Mouse (Mus musculus) neural tube, embryonic 11.5 days (tissue): ENCODE results near the gene Tcf7. TPM values are rescaled to one million over a fixed set of nuclear protein-coding genes. Genes with fewer than 3 reads are reported as not detected.

ENCODE experiments used
- ATAC-seq: fragments of 200-750 bp; cut with Nextera tagmentation; 2 replicates; pipeline ENCODE4 v1.8.0; 2017; ENCODE audit warnings: moderate number of reproducible peaks, mild to moderate bottlenecking, moderate TSS enrichment, moderate library complexity; ENCODE audit not compliant: insufficient read depth, low FRiP score, low TSS enrichment
- DNase-seq: peaks from one replicate; pipeline ENCODE4 v3.0.0-alpha.2; 2015; ENCODE audit warnings: low spot score
- H3K27ac ChIP-seq: fragments of 300-500 bp; sonication (generic); 2 replicates; pipeline ENCODE4 v1.5.1; 2014; ENCODE audit warnings: low read depth, mild to moderate bottlenecking, low read length
- H3K27me3 ChIP-seq: fragments of 300-500 bp; sonication (generic); 2 replicates; pipeline ENCODE4 v1.6.1; 2014; ENCODE audit warnings: mild to moderate bottlenecking, low read length, mixed read lengths; ENCODE audit not compliant: control insufficient read depth, insufficient read depth
- H3K36me3 ChIP-seq: fragments of 300-500 bp; sonication (generic); 2 replicates; pipeline ENCODE4 v1.6.1; 2014; ENCODE audit warnings: mild to moderate bottlenecking, low read length, moderate library complexity, mixed read lengths; ENCODE audit not compliant: control insufficient read depth, insufficient read depth
- H3K4me1 ChIP-seq: fragments of 300-500 bp; sonication (generic); 2 replicates; pipeline ENCODE4 v1.6.1; 2014; ENCODE audit warnings: low read length, mixed read lengths; ENCODE audit not compliant: control insufficient read depth, insufficient read depth
- H3K4me2 ChIP-seq: fragments of 300-500 bp; sonication (generic); 2 replicates; pipeline ENCODE4 v1.6.1; 2014; ENCODE audit warnings: low read depth, mild to moderate bottlenecking, moderate library complexity
- H3K4me3 ChIP-seq: fragments of 300-500 bp; sonication (generic); 2 replicates; pipeline ENCODE4 v1.5.1; 2014; ENCODE audit warnings: low read depth, low read length
- H3K9ac ChIP-seq: fragments of 300-500 bp; sonication (generic); 2 replicates; pipeline ENCODE4 v1.6.1; 2014; ENCODE audit warnings: mild to moderate bottlenecking, low read length
- H3K9me3 ChIP-seq: fragments of 300-500 bp; sonication (generic); 2 replicates; pipeline ENCODE4 v1.6.1; 2016; ENCODE audit warnings: low read length; ENCODE audit not compliant: control insufficient read depth
- WGBS: fragments of 180-500 bp; shearing (Covaris S2); extraction: QIAGEN DNeasy Blood & Tissue Kit; methylation state at CpG from one replicate; pipeline ENCODE4 v1.1.7; 2014; 5-methylcytosine and 5-hydroxymethylcytosine counted together
- polyA plus RNA-seq: library from polyadenylated mRNA; unstranded; fragments of >200 nt; fragmentation: Nextera tagmentation; extraction: Ambion mirVana; gene quantifications from 2 replicates; pipeline ENCODE4 v1.2.1, GENCODE M21; 2014

Gene Tcf7
- polyA plus RNA-seq, 1 experiment from 2014 or later: 12.7 TPM

GRCm38 (mm10) chr11:52264871-52265270, 17.9 kb downstream of the Tcf7 start:
- ATAC-seq (no peak), DNase-seq (peak; percentile 3)
- 83% methylated on average over 7 of the region's 7 CpGs for WGBS
- no peak overlapping the region for H3K9ac ChIP-seq
- H3K9me3 ChIP-seq: no peaks in the 10 kb centered on the region
- H3K27ac ChIP-seq: no peak overlapping the region
- no peaks in the 10 kb centered on the region for H3K4me1 ChIP-seq
- no peaks in the 10 kb centered on the region for H3K36me3 ChIP-seq
- no peaks in the 10 kb centered on the region for H3K27me3 ChIP-seq
- no peak overlapping the region for H3K4me3 ChIP-seq
- no peak overlapping the region for H3K4me2 ChIP-seq

- DNase-seq (no peak), ATAC-seq (no peak)
- Histone ChIP-seq H3K4me2 (no peak overlapping the region), H3K9ac (no peak overlapping the region), H3K27me3 (no peaks in the 10 kb centered on the region), H3K4me3 (no peak overlapping the region), H3K4me1 (no peaks in the 10 kb centered on the region), H3K36me3 (no peaks in the 10 kb centered on the region), H3K9me3 (no peaks in the 10 kb centered on the region), H3K27ac (no peak overlapping the region)
- WGBS: 92% methylated on average over 11 of the region's 11 CpGs
Observed at GRCm38 (mm10) chr11:52262338-52262737, 20.5 kb downstream of the Tcf7 start.

DNA sequence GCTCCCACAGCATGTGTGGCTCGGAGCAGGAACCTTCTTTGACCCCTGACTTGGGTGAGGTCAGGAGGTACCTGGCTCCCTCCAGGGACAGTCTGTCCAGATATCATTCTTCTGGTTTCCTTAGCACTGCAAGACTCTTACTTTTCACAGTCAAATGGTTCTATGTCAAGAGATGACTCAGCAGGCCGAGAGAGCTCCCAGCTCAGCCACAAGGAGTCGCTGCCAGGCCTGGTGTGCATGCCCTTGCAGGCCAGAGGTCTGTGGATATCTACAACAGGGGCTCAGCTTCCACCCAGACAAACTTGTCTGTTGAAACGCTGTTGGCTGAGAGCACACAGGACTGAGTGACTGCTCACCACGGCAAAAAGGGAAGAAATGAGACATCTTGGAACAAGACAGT, 20.9 kb downstream of the Tcf7 start:
- no peak overlapping the region for H3K4me3 ChIP-seq
- no peak overlapping the region for H3K4me2 ChIP-seq
- H3K27ac ChIP-seq: no peak overlapping the region
- DNase-seq: peak; percentile 22
- H3K27me3 ChIP-seq: no peaks in the 10 kb centered on the region
- H3K36me3 ChIP-seq: no peaks in the 10 kb centered on the region
- WGBS: 63% methylated on average over 5 of the region's 5 CpGs
- ATAC-seq: no peak
- no peaks in the 10 kb centered on the region for H3K9me3 ChIP-seq
- no peak overlapping the region for H3K9ac ChIP-seq
- no peaks in the 10 kb centered on the region for H3K4me1 ChIP-seq

DNA sequence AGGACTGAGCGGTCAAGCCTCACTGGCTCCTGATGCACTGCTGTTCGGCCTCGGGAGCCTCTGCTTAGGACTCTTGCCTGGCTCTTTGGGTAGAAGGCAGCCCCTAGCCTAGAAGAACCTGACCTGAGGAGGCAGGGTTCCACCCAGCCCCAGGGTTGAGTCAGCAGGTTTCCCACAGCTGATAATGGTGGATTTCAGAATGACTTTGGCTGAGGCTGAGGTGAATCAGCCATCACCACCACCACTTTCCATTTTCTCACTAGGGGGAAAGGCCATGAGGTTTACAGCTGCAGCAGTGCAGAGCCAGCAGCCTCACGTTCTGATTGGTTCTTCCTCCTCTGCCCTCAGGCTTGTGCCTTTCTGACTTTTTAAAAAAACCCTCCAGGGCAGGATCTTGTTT, 21.9 kb downstream of the Tcf7 start:
- no peak for DNase-seq

DNA sequence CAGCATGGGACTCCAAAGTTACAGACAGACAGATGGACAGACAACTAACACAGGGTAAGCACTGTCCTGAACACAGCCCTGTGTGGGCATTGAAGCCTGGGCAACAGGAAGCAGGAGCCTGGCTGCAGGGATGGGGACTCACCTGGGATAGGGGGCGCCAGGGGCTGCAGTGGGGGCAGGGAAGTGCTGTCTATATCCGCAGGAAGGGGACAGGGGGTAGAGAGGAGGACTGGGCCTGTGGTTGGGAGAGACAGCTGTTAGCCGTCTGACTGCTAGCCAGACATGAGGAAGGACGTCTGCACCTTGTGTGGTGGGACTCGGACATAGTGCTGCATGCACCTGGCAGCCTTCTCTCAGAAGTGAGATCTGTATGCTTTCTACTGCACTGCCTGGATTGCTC, 24.1 kb downstream of the Tcf7 start:
- Histone ChIP-seq H3K9ac (no peak overlapping the region), H3K27ac (no peak overlapping the region), H3K4me1 (no peaks in the 10 kb centered on the region), H3K4me3 (no peak overlapping the region), H3K4me2 (no peak overlapping the region), H3K27me3 (no peaks in the 10 kb centered on the region), H3K36me3 (no peaks in the 10 kb centered on the region), H3K9me3 (no peaks in the 10 kb centered on the region)
- ATAC-seq (no peak), DNase-seq (no peak)
- WGBS: 68% methylated on average over 5 of the region's 5 CpGs

More for the DNA sequence above, 21.9 kb downstream of the Tcf7 start:
- Histone ChIP-seq H3K9me3 (no peaks in the 10 kb centered on the region), H3K4me3 (no peak overlapping the region), H3K4me1 (no peaks in the 10 kb centered on the region), H3K4me2 (no peak overlapping the region), H3K36me3 (no peaks in the 10 kb centered on the region), H3K27ac (no peak overlapping the region), H3K9ac (no peak overlapping the region), H3K27me3 (no peaks in the 10 kb centered on the region)
- no peak for ATAC-seq
- 85% methylated on average over 4 of the region's 4 CpGs for WGBS

DNA sequence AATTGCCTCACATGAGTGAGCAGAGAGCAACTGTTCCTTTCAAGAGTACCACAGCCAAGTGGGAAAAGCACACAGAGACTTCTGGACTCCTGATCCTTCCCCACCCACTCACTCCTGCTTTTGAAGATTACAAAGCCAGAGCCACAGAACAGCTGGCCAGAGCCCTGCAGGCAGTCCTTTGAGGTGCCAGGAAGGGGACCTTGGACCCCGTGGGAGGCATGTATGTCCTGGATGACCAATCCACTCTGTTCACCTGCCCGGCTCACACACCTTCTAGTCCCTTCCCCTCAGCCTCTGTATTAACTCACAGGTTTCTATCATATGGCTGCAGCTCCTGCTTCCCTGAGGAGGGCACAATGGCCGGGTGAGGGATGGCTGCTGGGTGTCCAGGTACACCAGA, 25.4 kb downstream of the Tcf7 start:
- Histone ChIP-seq H3K4me1 (no peaks in the 10 kb centered on the region), H3K36me3 (no peaks in the 10 kb centered on the region), H3K27me3 (no peaks in the 10 kb centered on the region), H3K9ac (no peak overlapping the region), H3K9me3 (no peaks in the 10 kb centered on the region), H3K4me2 (no peak overlapping the region), H3K27ac (no peak overlapping the region), H3K4me3 (no peak overlapping the region)
- DNase-seq (no peak), ATAC-seq (no peak)
- WGBS: 86% methylated on average over 3 of the region's 3 CpGs

DNA sequence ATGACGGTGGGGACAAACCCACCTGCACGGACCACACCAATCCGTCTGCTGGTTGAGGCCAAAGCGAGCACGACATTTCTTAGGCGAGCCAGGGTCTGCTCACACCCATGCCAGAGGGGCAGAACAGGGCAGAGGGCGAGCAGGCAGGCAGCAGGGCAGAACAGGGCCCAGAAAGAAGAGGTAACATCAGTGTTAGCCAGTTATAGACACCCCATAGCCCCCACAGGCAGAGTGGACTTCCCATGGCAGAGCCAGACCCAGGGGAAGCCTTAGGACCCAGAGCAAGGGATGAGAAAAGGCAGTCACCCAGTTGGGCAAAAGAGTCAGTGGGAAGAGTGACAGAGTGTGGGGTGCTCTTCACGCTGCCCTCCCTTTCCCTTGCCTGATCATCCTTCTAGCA, 27.7 kb downstream of the Tcf7 start:
- Histone ChIP-seq H3K4me3 (no peak overlapping the region), H3K4me2 (no peak overlapping the region), H3K27me3 (no peaks in the 10 kb centered on the region), H3K9ac (no peak overlapping the region), H3K4me1 (no peaks in the 10 kb centered on the region), H3K27ac (no peak overlapping the region), H3K36me3 (no peaks in the 10 kb centered on the region), H3K9me3 (no peaks in the 10 kb centered on the region)
- no peak for DNase-seq
- WGBS: 89% methylated on average over 8 of the region's 8 CpGs
- no peak for ATAC-seq

GRCm38 (mm10) chr11:52253674-52254375, 29.0 kb downstream of the Tcf7 start:
- peak; percentile 61 for DNase-seq
- ATAC-seq: no peak; the same call in 1 of the 2 replicates
- H3K4me1 ChIP-seq: no peaks in the 10 kb centered on the region
- WGBS: 73% methylated on average over 11 of the region's 11 CpGs
- no peak overlapping the region for H3K9ac ChIP-seq
- no peaks in the 10 kb centered on the region for H3K9me3 ChIP-seq
- H3K27me3 ChIP-seq: no peaks in the 10 kb centered on the region
- no peak overlapping the region for H3K27ac ChIP-seq
- H3K4me2 ChIP-seq: no peak overlapping the region
- H3K4me3 ChIP-seq: no peak overlapping the region
- H3K36me3 ChIP-seq: no peaks in the 10 kb centered on the region; the same call in 1 of the 2 replicates

DNA sequence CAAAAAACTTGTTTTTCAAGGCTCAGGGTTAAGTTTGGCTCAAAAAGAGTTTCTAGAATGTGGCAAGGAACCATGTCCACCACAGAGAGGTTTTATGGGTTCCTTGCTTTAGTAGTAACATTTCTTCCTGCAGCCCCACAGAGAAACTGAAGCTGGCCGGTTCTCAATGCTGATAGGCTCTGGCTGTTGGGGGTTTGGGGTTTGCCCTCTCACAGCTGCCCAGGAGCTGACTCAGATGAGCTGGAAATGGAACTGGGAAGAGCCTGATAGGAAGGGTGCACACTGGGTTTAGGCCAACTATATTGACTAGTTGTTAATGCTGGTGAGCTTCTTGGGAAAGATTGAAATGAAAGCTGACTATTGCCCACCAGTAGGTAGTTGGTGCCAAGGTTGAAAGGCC, 30.1 kb downstream of the Tcf7 start:
- Histone ChIP-seq H3K9me3 (no peaks in the 10 kb centered on the region), H3K4me3 (no peak overlapping the region), H3K4me1 (no peaks in the 10 kb centered on the region), H3K9ac (no peak overlapping the region), H3K27me3 (no peaks in the 10 kb centered on the region), H3K27ac (no peak overlapping the region), H3K4me2 (no peak overlapping the region), H3K36me3 (no peaks in the 10 kb centered on the region; the same call in 1 of the 2 replicates)
- ATAC-seq (no peak), DNase-seq (no peak)
- 84% methylated on average over 1 of the region's 1 CpGs for WGBS
